Mouse (Mus musculus): ENCODE measurements around the gene Spns3. TPM values are rescaled to one million over a fixed set of nuclear protein-coding genes. Genes with fewer than 3 reads are reported as not detected.

Gene Spns3
- polyA plus RNA-seq, 1 experiment = not detected

DNA sequence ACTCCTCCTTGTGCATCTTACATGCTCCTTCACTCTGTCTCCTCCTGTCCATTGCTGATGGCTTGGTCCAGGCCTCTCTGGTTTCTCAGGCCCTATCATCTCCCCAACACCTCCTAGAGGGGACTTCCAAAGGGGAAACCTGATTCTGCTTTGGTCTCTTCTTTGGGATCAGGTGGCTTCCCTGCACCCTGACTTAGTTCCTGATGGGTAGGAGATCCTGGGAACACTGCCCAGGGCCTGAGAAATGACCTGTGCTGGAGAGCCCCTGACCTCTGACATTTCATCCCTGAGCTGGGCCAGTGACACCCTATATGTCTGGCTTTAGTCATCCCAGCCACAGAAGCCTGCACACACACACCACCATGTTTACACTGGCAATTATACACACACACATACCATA is 42.7 kb downstream of the Spns3 start:
- H3K27me3 ChIP-seq (ENCODE audit: control insufficient read depth, insufficient read depth, insufficient read length) = peaks cover 14% of the 10 kb centered on the region
- H3K36me3 ChIP-seq (ENCODE audit: control insufficient read depth, insufficient read depth) = no peaks in the 10 kb centered on the region
- TF ChIP-seq MYOD1 (IDR thresholded peaks at IDR 0.05; ENCODE audit: control insufficient read depth, insufficient read length, low read depth) = no peak
- H3K4me3 ChIP-seq (ENCODE audit: insufficient read depth, poor library complexity, severe bottlenecking) = no peak overlapping the region
- H3K79me3 ChIP-seq (ENCODE audit: low read depth) = no peaks in the 10 kb centered on the region
- no peak overlapping the region for H3ac ChIP-seq (ENCODE audit: control insufficient read depth, insufficient read length, low read depth)
- no peaks in the 10 kb centered on the region for H3K79me2 ChIP-seq (ENCODE audit: control insufficient read depth, insufficient read depth)

- H3K4me3 ChIP-seq (ENCODE audit: insufficient read depth, poor library complexity, severe bottlenecking) = no peak overlapping the region
- H3K79me3 ChIP-seq (ENCODE audit: low read depth) = no peaks in the 10 kb centered on the region
- H3K36me3 ChIP-seq (ENCODE audit: control insufficient read depth, insufficient read depth) = no peaks in the 10 kb centered on the region
- no peaks in the 10 kb centered on the region for H3K79me2 ChIP-seq (ENCODE audit: control insufficient read depth, insufficient read depth)
- TF ChIP-seq MAX (IDR thresholded peaks at IDR 0.05) (no peak), MYOG (IDR thresholded peaks at IDR 0.05; ENCODE audit: control insufficient read depth, extremely low read depth, insufficient read length) (no peak), CTCF (IDR thresholded peaks at IDR 0.05; ENCODE audit: control insufficient read depth, insufficient read depth, insufficient read length) (no peak), MYOD1 (IDR thresholded peaks at IDR 0.05; ENCODE audit: control insufficient read depth, insufficient read length, low read depth) (no peak), CEBPB (IDR thresholded peaks at IDR 0.05; ENCODE audit: low read depth) (no peak), FOSL1 (IDR thresholded peaks at IDR 0.05; ENCODE audit: insufficient read depth, low read length, poor library complexity, severe bottlenecking) (no peak), USF1 (IDR thresholded peaks at IDR 0.05; ENCODE audit: low read depth) (no peak)
- H3ac ChIP-seq (ENCODE audit: control insufficient read depth, insufficient read length, low read depth) = no peak overlapping the region
- no peaks in the 10 kb centered on the region for H3K27me3 ChIP-seq (ENCODE audit: control insufficient read depth, insufficient read depth, insufficient read length)
Measured at GRCm38 (mm10) chr11:72504016-72504797, 46.1 kb downstream of the Spns3 start.

- no peak for TF ChIP-seq MAX (IDR thresholded peaks at IDR 0.05)
- no peak for TF ChIP-seq MYOG (IDR thresholded peaks at IDR 0.05; ENCODE audit: control insufficient read depth, extremely low read depth, insufficient read length)
- TF ChIP-seq CTCF (IDR thresholded peaks at IDR 0.05; ENCODE audit: control insufficient read depth, insufficient read depth, insufficient read length) = no peak
- TF ChIP-seq MYOD1 (IDR thresholded peaks at IDR 0.05; ENCODE audit: control insufficient read depth, insufficient read length, low read depth) = no peak
- TF ChIP-seq CEBPB (IDR thresholded peaks at IDR 0.05; ENCODE audit: low read depth) = no peak
- no peak for TF ChIP-seq FOSL1 (IDR thresholded peaks at IDR 0.05; ENCODE audit: insufficient read depth, low read length, poor library complexity, severe bottlenecking)
- TF ChIP-seq USF1 (IDR thresholded peaks at IDR 0.05; ENCODE audit: low read depth) = no peak
- Histone ChIP-seq H3K36me3 (ENCODE audit: control insufficient read depth, insufficient read depth) (no peaks in the 10 kb centered on the region), H3ac (ENCODE audit: control insufficient read depth, insufficient read length, low read depth) (no peak overlapping the region), H3K79me2 (ENCODE audit: control insufficient read depth, insufficient read depth) (no peaks in the 10 kb centered on the region), H3K79me3 (ENCODE audit: low read depth) (no peaks in the 10 kb centered on the region), H3K4me3 (ENCODE audit: insufficient read depth, poor library complexity, severe bottlenecking) (no peak overlapping the region), H3K27me3 (ENCODE audit: control insufficient read depth, insufficient read depth, insufficient read length) (no peaks in the 10 kb centered on the region)
Measured at GRCm38 (mm10) chr11:72503501-72503921, 46.8 kb downstream of the Spns3 start.

GRCm38 (mm10) chr11:72502236-72502635 is 48.1 kb downstream of the Spns3 start:
- no peak for TF ChIP-seq USF1 (IDR thresholded peaks at IDR 0.05; ENCODE audit: low read depth)
- TF ChIP-seq MYOD1 (IDR thresholded peaks at IDR 0.05; ENCODE audit: control insufficient read depth, insufficient read length, low read depth) = no peak
- TF ChIP-seq MYOG (IDR thresholded peaks at IDR 0.05; ENCODE audit: control insufficient read depth, extremely low read depth, insufficient read length) = no peak
- no peak for TF ChIP-seq CEBPB (IDR thresholded peaks at IDR 0.05; ENCODE audit: low read depth)
- no peak for TF ChIP-seq CTCF (IDR thresholded peaks at IDR 0.05; ENCODE audit: control insufficient read depth, insufficient read depth, insufficient read length)
- no peak for TF ChIP-seq MAX (IDR thresholded peaks at IDR 0.05)
- TF ChIP-seq FOSL1 (IDR thresholded peaks at IDR 0.05; ENCODE audit: insufficient read depth, low read length, poor library complexity, severe bottlenecking) = no peak
- Histone ChIP-seq H3K79me2 (ENCODE audit: control insufficient read depth, insufficient read depth) (no peaks in the 10 kb centered on the region), H3K79me3 (ENCODE audit: low read depth) (no peaks in the 10 kb centered on the region), H3K4me3 (ENCODE audit: insufficient read depth, poor library complexity, severe bottlenecking) (no peak overlapping the region), H3ac (ENCODE audit: control insufficient read depth, insufficient read length, low read depth) (no peak overlapping the region), H3K27me3 (ENCODE audit: control insufficient read depth, insufficient read depth, insufficient read length) (peaks cover 4% of the 10 kb centered on the region), H3K36me3 (ENCODE audit: control insufficient read depth, insufficient read depth) (no peaks in the 10 kb centered on the region)

DNA sequence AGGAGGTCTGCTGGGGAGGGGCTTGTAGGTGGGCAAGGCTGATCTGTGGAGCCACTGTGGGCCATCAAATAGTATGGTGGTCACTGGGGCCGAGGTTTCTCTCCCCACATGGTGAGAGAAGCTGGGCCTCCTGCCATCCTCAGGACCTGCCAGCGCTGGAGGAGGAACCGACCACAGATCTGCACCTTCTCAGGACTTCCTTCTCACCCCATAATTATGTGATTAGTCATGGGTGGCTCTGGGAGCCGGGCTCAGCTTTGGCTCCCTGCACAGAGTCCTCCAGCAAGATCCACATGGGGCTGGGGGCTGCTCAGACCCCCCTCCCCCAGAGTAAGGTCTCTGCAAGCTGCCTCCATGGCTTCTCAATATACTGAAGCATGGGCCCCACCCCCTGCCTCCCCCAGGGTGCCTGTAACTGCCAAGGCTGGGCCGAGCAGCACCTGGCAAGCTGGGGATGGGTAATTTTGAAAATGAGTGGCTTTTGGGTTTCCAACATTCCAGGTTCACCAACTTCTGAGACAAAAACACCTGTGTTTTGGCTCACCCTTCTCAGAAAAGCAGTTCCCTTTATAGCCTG is 48.8 kb downstream of the Spns3 start:
- Histone ChIP-seq H3K79me2 (ENCODE audit: control insufficient read depth, insufficient read depth) (no peaks in the 10 kb centered on the region), H3K4me3 (ENCODE audit: insufficient read depth, poor library complexity, severe bottlenecking) (no peak overlapping the region), H3K27me3 (ENCODE audit: control insufficient read depth, insufficient read depth, insufficient read length) (peaks cover 5% of the 10 kb centered on the region), H3K79me3 (ENCODE audit: low read depth) (no peaks in the 10 kb centered on the region), H3K36me3 (ENCODE audit: control insufficient read depth, insufficient read depth) (no peaks in the 10 kb centered on the region), H3ac (ENCODE audit: control insufficient read depth, insufficient read length, low read depth) (no peak overlapping the region)
- TF ChIP-seq FOSL1 (IDR thresholded peaks at IDR 0.05; ENCODE audit: insufficient read depth, low read length, poor library complexity, severe bottlenecking) = peak; percentile 72
- peak; percentile 30 for TF ChIP-seq MAX (IDR thresholded peaks at IDR 0.05)
- TF ChIP-seq CTCF (IDR thresholded peaks at IDR 0.05; ENCODE audit: control insufficient read depth, insufficient read depth, insufficient read length) = no peak
- no peak for TF ChIP-seq CEBPB (IDR thresholded peaks at IDR 0.05; ENCODE audit: low read depth)

GRCm38 (mm10) chr11:72500139-72500538 is 50.2 kb downstream of the Spns3 start:
- TF ChIP-seq CTCF (IDR thresholded peaks at IDR 0.05; ENCODE audit: control insufficient read depth, insufficient read depth, insufficient read length) = no peak
- no peak overlapping the region for H3K4me3 ChIP-seq (ENCODE audit: insufficient read depth, poor library complexity, severe bottlenecking)
- H3K79me2 ChIP-seq (ENCODE audit: control insufficient read depth, insufficient read depth) = no peaks in the 10 kb centered on the region
- H3K27me3 ChIP-seq (ENCODE audit: control insufficient read depth, insufficient read depth, insufficient read length) = peaks cover 5% of the 10 kb centered on the region
- no peaks in the 10 kb centered on the region for H3K36me3 ChIP-seq (ENCODE audit: control insufficient read depth, insufficient read depth)
- H3ac ChIP-seq (ENCODE audit: control insufficient read depth, insufficient read length, low read depth) = peak overlapping the region; percentile 6
- no peaks in the 10 kb centered on the region for H3K79me3 ChIP-seq (ENCODE audit: low read depth)
